Mouse (Mus musculus) myocyte (in vitro differentiated cells): ENCODE measurements at regions not wholly inside any gene's neighbourhood (a gene's known extent, or its start where the extent isn't known, plus 50 kb on each side); places are given as distances from the start of the nearest gene placed in this dataset.

Experiments used
- CEBPB ChIP-seq: IDR thresholded peaks from 2 replicates; pipeline ENCODE4 v1.6.1; 2011; ENCODE audit warnings: mild to moderate bottlenecking, moderate library complexity; ENCODE audit not compliant: poor library complexity, insufficient read depth, severe bottlenecking
- E2F4 ChIP-seq: IDR thresholded peaks from one replicate; pipeline ENCODE4 v1.6.1; 2011; ENCODE audit warnings: mild to moderate bottlenecking, control low read depth, moderate library complexity; ENCODE audit not compliant: insufficient read depth
- MAX ChIP-seq: IDR thresholded peaks from one replicate; pipeline ENCODE4 v1.6.1; 2011; ENCODE audit warnings: low read depth, mild to moderate bottlenecking, control low read depth
- MYOD1 ChIP-seq, 3 experiments: IDR thresholded peaks; one replicate each; pipeline ENCODE4 v1.6.1; 2011; ENCODE audit warnings: control low read depth in 2 of 3, low read depth in 2 of 3, mild to moderate bottlenecking in 2 of 3, moderate library complexity in 1 of 3; ENCODE audit not compliant: insufficient read length in 2 of 3, control insufficient read depth in 1 of 3
- MYOG ChIP-seq, 3 experiments: IDR thresholded peaks; one replicate each; pipeline ENCODE4 v1.6.1; 2011; ENCODE audit warnings: control low read depth in 2 of 3, low read depth in 2 of 3, mild to moderate bottlenecking in 2 of 3; ENCODE audit not compliant: insufficient read length in 2 of 3, control insufficient read depth in 1 of 3, insufficient read depth in 1 of 3
- POLR2A ChIP-seq: IDR thresholded peaks from one replicate; pipeline ENCODE4 v1.6.1; 2011; ENCODE audit warnings: low read depth, mild to moderate bottlenecking, control low read depth, moderate library complexity; ENCODE audit not compliant: insufficient read length
- POLR2AphosphoS2 ChIP-seq: IDR thresholded peaks from one replicate; pipeline ENCODE4 v1.6.1; 2011; ENCODE audit warnings: low read depth, control low read depth; ENCODE audit not compliant: insufficient read length
- SRF ChIP-seq: IDR thresholded peaks from one replicate; pipeline ENCODE4 v1.6.1; 2011; ENCODE audit warnings: low read depth; ENCODE audit not compliant: control insufficient read depth, insufficient read length
- TCF12 ChIP-seq: IDR thresholded peaks from one replicate; pipeline ENCODE4 v1.6.1; 2011; ENCODE audit warnings: mild to moderate bottlenecking, control low read depth; ENCODE audit not compliant: poor library complexity, insufficient read depth, severe bottlenecking
- USF1 ChIP-seq: IDR thresholded peaks from one replicate; pipeline ENCODE4 v1.6.1; 2011; ENCODE audit warnings: low read depth, mild to moderate bottlenecking, control low read depth, moderate library complexity

GRCm38 (mm10) chr1:12372968-12373367 lies 959.1 kb downstream of the A830018L16Rik start:
- TF ChIP-seq USF1, result no peak
- TF ChIP-seq POLR2A, result no peak
- no peak for TF ChIP-seq CEBPB
- no peak for TF ChIP-seq MYOG (IDR thresholded peaks at IDR 0.05; ENCODE audit: control insufficient read depth in 1 of 3, insufficient read depth in 1 of 3, insufficient read length in 2 of 3, low read depth in 2 of 3)
- no peak for TF ChIP-seq POLR2AphosphoS2
- TF ChIP-seq SRF, result no peak
- TF ChIP-seq E2F4, result no peak
- TF ChIP-seq MAX, result no peak
- TF ChIP-seq MYOD1 (IDR thresholded peaks at IDR 0.05; ENCODE audit: control insufficient read depth in 1 of 3, insufficient read length in 2 of 3, low read depth in 2 of 3), result no peak
- TF ChIP-seq TCF12, result no peak
